Mouse (Mus musculus): ENCODE results near the gene Psmc3.
"Not testable (repeated sequence)": the region's sequence is repeated elsewhere in the genome, so short reads cannot be mapped to it uniquely, and the experiment has no call there.

The Psmc3 gene

GRCm38 (mm10) chr2:91081775-91082695 lies 28.2 kb downstream of the Psmc3 start, which contains the start of gene Spi1:
Gene Spi1, plus strand, starts transcription at chr2:91082390.
- no peak for DNase-seq

- DNase-seq: peak; percentile 86
These were observed 29.0 kb downstream of the Psmc3 start for GRCm38 (mm10) chr2:91082844-91083243.

GRCm38 (mm10) chr2:91083366-91083940 lies 29.6 kb downstream of the Psmc3 start:
- no peak for DNase-seq

GRCm38 (mm10) chr2:91084179-91084820 lies 30.5 kb downstream of the Psmc3 start:
- peak; percentile 78 for DNase-seq

- no peak for DNase-seq
These were observed 31.9 kb downstream of the Psmc3 start for GRCm38 (mm10) chr2:91085494-91086391.

- peak; percentile 67 for DNase-seq
These were observed 32.8 kb downstream of the Psmc3 start for GRCm38 (mm10) chr2:91086392-91087237.

DNA sequence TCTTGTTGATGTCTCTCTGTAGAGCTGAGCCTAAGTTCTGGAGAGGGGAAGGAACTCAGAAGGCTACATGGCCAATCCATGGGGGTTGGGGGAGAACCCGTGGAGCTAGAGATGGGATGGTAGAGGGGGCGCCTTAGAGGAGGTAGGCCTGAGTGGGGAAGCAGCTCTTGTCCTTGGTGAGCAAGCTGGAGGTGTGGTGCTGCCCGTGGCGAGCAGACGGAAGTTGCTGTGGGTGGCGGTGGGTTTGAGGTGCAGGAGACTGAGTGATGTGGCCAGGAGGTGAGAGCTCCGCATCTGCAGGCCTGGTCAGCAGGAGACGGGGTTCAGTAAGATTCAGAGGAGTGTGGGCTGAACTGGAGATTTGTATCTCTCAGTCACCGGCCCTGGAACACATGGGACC lies 33.6 kb downstream of the Psmc3 start:
- DNase-seq: no peak

DNA sequence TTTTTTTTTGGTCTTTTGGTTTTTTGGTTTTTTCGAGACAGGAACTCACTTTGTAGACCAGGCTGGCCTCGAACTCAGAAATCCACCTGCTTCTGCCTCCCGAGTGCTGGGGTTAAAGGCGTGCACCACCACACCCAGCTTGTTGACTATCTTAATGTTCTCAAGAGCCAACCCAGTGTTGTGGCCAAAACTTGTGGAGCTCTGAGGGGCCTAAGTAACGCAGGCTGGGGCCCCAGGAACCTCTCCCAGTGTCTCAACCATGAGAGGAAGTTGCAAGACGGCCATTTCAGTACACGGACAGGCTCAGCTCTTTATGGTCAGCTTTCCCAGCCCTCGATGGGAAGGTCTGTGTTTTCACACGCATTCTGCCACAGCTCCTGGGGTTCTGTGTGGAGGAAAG lies 35.2 kb downstream of the Psmc3 start:
- no peak for DNase-seq

- DNase-seq: no peak
These were observed 36.4 kb downstream of the Psmc3 start for GRCm38 (mm10) chr2:91090208-91090607.

GRCm38 (mm10) chr2:91090827-91091226 lies 37.0 kb downstream of the Psmc3 start:
- DNase-seq: no peak

DNA sequence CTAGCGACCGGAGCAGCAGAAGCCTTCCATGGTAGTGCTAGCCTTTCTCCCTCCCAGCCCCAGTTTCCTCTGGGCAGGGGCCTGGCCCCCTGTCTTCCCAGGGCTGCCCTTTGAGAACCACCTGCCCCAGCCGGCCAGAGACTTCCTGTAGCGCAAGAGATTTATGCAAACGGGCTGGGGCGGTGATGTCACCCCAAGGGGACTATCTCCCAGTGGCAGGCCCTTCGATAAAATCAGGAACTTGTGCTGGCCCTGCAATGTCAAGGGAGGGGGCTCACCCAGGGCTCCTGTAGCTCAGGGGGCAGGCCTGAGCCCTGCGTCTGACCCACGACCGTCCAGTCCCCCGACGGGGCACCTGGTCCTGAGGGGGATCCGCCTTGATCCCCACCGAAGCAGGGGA lies 42.7 kb downstream of the Psmc3 start:
- peak; percentile 82 for DNase-seq

DNA sequence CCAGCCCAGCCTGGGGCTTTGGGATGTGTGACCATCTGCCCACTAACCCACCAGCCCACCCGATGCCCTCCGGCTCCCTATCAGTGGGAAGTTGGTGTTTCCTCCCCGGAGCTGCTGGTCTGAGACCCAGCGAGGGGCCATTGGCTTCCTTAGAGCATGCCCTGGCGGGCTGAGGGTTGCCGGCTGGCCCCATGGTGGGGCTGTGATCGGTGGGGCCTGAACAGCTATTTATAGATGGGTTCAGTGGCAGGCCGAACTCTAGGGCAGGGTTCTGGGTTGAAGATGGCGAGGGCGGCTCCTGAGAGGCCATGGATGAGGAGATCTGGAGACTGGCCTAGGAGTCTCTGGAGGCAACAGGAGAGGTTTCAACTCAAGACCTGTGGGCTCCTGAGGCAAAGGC lies 43.2 kb downstream of the Psmc3 start:
- DNase-seq: no peak

- no peak for DNase-seq
These were observed 44.3 kb downstream of the Psmc3 start for GRCm38 (mm10) chr2:91098156-91098555.

- DNase-seq: peak; percentile 85
These were observed 47.4 kb downstream of the Psmc3 start for GRCm38 (mm10) chr2:91101124-91101740.

DNA sequence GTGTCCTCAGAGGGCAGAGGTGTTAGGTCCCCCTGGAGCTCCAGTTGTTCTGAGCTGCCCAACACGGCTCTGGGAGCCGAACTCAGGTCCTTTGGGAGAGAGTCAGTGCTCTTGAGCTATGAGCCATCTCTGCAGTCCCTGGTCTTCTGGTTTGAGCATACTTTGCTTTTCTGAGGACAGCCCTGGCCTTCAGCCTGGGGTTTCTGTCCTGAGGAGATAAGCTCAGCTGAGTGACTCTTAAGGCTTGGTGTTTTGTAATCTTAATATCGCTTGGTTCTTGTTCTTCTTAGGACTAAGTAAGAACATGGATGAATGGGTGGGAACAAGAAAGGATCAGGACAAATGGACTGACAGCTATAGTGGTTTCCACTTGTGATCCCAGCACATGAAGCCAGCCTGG lies 54.3 kb downstream of the Psmc3 start:
- DNase-seq: no peak

- no peak for DNase-seq
These were observed 55.4 kb downstream of the Psmc3 start for GRCm38 (mm10) chr2:91109241-91109640.

DNA sequence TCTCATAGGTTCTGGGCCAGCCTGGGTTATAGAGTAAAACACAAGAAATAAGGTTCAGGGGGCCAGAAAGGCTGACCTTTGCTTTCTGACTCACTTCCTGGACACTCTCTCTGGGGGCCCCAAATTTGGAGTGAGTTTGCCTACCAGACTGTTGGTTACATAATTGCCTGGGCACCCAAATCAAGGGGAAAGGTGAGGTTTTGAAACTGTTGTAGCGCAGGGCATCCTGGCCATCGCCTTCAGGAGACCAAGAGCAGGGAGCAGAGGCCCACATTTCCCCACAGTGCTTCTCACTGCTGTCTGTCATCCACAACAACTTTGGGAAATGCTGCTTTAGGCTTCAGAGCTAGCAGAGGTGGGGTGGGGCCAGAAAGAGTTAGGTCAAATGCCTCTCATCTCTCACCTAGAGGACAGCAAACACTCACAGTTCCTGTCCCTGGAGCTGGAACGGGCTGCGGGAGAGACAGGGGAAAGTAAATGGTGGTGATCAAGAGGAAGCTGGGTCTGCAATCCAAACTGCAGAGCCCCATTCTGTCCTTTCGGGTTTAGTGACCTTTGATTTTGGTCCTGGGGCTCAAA lies 56.1 kb downstream of the Psmc3 start:
- DNase-seq: no peak

DNA sequence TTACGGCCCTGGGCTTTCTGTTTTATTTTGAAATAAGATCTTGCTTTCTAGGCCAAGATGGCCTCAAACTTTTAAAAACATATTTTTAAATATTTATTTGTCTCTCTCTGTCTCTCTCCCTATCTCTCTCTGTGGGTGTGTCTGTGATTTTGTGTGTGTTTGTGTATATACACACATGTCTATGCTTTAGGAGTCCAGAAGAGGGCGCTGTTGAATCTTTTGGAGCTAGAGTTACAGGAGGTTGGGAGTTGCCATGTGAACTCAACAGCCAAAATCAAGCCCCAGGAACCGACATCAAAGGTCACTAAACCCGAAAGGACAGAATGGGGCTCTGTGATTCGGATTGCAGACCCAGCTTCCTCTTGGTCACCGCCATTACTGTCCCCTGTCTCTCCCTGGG lies 56.6 kb downstream of the Psmc3 start:
- no peak for DNase-seq

GRCm38 (mm10) chr2:91111832-91112231 lies 58.0 kb downstream of the Psmc3 start:
- not testable (repeated sequence) for DNase-seq

- no peak for DNase-seq
These were observed 58.7 kb downstream of the Psmc3 start for GRCm38 (mm10) chr2:91112491-91112890.

GRCm38 (mm10) chr2:91113334-91113733 lies 59.5 kb downstream of the Psmc3 start:
- DNase-seq: no peak
